Mouse (Mus musculus) mammary gland, adult 2 months (tissue): Measurements from ENCODE around the gene Adprhl2. TPM values are rescaled to one million over a fixed set of nuclear protein-coding genes. Genes with fewer than 3 reads are reported as not detected.

Experiments used
- polyA plus RNA-seq: library from polyadenylated mRNA; depleted of rRNA; stranded (reverse); fragments of >200 nt; gene quantifications from 2 replicates; pipeline ENCODE4 v1.2.3, GENCODE M21; 2012; ENCODE audit warnings: low replicate concordance; rRNA removed

Gene Adprhl2
- polyA plus RNA-seq = 32.6 and 55.9 TPM in 2 replicates

GRCm38 (mm10) chr4:126321111-126321853, at the start of gene Adprhl2:
TSS of gene Adprhl2 (minus strand) at chr4:126321703.

GRCm38 (mm10) chr4:126325281-126325861, 3.9 kb upstream of the Adprhl2 start, which contains the start of gene Tekt2:
TSS of gene Tekt2 (minus strand) at chr4:126325688.

GRCm38 (mm10) chr4:126286492-126286891, 35.0 kb downstream of the Adprhl2 start, which contains the start of gene Col8a2:
TSS of gene Col8a2 (plus strand) at chr4:126286793.

Other genes starting within 250 kb of the Adprhl2 start
- 47.2 and 68.1 TPM in 2 replicates for gene Lsm10, start 225.1 kb downstream of the Adprhl2 start, polyA plus RNA-seq
- 50.9 and 51.7 TPM in 2 replicates for gene Stk40, start 217.7 kb downstream of the Adprhl2 start, polyA plus RNA-seq
- 52.3 and 163 TPM in 2 replicates for gene Eva1b, start 174.0 kb downstream of the Adprhl2 start, polyA plus RNA-seq
- gene Sh3d21, start 158.2 kb downstream of the Adprhl2 start, polyA plus RNA-seq = 2.3 and 2.7 TPM in 2 replicates
- gene Thrap3, start 118.9 kb downstream of the Adprhl2 start, polyA plus RNA-seq = 46.0 and 64.3 TPM in 2 replicates
- 80.6 and 109 TPM in 2 replicates for gene Map7d1, start 65.4 kb downstream of the Adprhl2 start, polyA plus RNA-seq
- gene Trappc3, start 59.4 kb downstream of the Adprhl2 start, polyA plus RNA-seq = 33.2 and 49.2 TPM in 2 replicates
- 0.36 and 0.53 TPM in 2 replicates for gene Col8a2, start 34.9 kb downstream of the Adprhl2 start, polyA plus RNA-seq
- 1.5 and 2.1 TPM in 2 replicates for gene Tekt2, start 4.0 kb upstream of the Adprhl2 start, polyA plus RNA-seq
- 11.2 and 25.3 TPM in 2 replicates for gene Ago3, start 107.9 kb upstream of the Adprhl2 start, polyA plus RNA-seq
- 18.7 and 20.2 TPM in 2 replicates for gene Ago1, start 146.9 kb upstream of the Adprhl2 start, polyA plus RNA-seq
- 1.3 and 2.4 TPM in 2 replicates for gene Ago4, start 211.8 kb upstream of the Adprhl2 start, polyA plus RNA-seq
- gene Clspn, start 235.2 kb upstream of the Adprhl2 start, polyA plus RNA-seq = 0.22 and 0.59 TPM in 2 replicates